Mouse (Mus musculus): ENCODE measurements at regions not wholly inside any gene's neighbourhood (a gene's known extent, or its start where the extent isn't known, plus 50 kb on each side); places are given as distances from the start of the nearest gene placed in this dataset.

GRCm38 (mm10) chr8:8869338-8869737 is 179.0 kb upstream of the Arglu1 start:
- no peak for TF ChIP-seq CTCF (conservative IDR thresholded peaks at IDR 0.05; ENCODE audit: insufficient read depth, insufficient read length, low read depth, low read length)
- no peak for TF ChIP-seq POLR2A (IDR thresholded peaks at IDR 0.05; ENCODE audit: low read depth, low read length)

All from kidney, adult 2 months (tissue).